Mouse (Mus musculus): ENCODE data around the gene Mia. TPM values are rescaled to one million over a fixed set of nuclear protein-coding genes. Genes with fewer than 3 reads are reported as not detected.

Mia gene
- polyA plus RNA-seq, 1 experiment from 2014 or later = 146 TPM

DNA sequence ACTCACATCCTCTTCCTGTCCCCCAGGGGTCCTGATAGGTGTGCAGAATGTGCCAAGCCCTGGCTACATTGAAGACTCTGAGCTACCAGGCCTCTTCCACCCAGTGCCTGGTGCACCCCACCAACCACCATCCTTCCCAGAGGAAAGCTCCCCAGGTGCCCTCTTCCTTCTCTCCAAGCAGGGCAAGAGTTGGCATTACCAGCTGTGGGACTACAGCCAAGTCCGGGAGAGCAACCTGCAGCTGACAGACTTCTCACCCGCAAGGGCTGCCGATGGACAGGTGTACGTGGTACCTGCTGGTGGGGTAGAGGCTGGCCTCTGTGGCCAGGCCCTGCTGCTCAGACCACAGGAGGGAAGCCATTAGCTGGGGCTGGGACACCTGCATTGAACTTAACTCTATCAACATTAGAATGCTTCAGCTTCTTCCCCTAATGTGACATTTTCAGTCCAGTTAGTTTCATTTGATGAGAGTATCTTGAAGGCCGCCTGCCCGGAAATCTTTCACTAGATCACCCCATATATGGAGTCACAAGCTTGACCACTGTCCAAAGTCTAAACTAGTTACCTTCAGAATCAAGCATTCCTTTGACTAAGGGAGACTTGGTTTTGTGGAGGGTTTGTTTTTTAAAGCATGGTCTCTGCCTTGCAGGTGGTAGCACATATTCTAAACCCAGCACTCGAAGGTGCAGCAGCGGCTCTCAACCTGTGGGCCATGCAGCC, 22.9 kb upstream of the Mia start:
- Histone ChIP-seq H3K4me2 (no peak overlapping the region), H3K4me1 (no peaks in the 10 kb centered on the region), H3K4me3 (no peak overlapping the region), H3K27ac (no peak overlapping the region), H3K36me3 (peaks cover 57% of the 10 kb centered on the region), H3K9ac (no peak overlapping the region), H3K27me3 (no peaks in the 10 kb centered on the region), H3K9me3 (no peaks in the 10 kb centered on the region)
- no peak for ATAC-seq (ENCODE audit: insufficient number of reproducible peaks, low FRiP score, low TSS enrichment, low read depth)
- WGBS = 92% methylated on average over 8 of the region's 8 CpGs

DNA sequence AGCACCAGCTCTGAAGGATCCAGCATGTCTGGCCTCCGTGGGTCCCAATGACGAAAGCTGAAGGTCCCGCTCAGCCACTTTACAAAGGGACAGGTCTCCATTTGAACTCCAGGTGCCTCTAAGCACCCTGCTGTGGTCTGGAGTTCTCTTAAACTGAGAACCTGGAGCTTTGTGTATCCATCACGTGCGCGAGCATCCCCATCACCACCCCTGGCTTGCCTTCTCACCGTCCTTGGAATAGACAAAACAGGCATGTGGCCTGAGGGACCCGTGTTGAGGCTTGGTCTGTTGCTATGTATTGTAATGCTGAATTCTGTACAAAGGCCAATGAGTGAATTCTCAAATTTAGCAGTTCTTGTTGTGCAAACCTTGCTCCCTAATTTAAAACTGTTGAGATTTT, 17.8 kb upstream of the Mia start:
- ATAC-seq (ENCODE audit: insufficient number of reproducible peaks, low FRiP score, low TSS enrichment, low read depth) = no peak
- H3K36me3 ChIP-seq = peaks cover 27% of the 10 kb centered on the region

DNA sequence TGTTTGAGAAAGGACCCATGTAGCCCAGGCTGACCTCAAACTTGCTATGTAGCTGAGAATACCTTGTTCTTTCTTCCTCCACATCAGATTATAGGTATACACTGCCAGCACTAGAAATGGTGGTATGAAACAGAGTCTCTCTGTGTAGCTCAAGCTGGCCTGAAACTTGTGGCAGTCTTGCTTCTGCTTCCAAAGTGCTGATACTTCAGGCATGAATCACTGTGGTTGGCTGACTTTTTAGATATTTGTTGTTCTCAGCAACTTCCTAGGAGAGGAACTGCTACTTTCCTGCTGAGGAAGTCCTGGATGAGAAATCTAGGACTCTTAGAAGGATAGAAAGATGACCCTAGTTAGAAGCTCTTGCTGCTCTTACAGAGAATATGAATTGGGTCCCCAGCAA, 17.4 kb upstream of the Mia start:
- H3K9me3 ChIP-seq = no peaks in the 10 kb centered on the region
- no peak overlapping the region for H3K9ac ChIP-seq
- H3K36me3 ChIP-seq = peaks cover 28% of the 10 kb centered on the region
- H3K27me3 ChIP-seq = no peaks in the 10 kb centered on the region
- H3K4me1 ChIP-seq = peaks cover 19% of the 10 kb centered on the region
- no peak overlapping the region for H3K27ac ChIP-seq
- no peak for ATAC-seq (ENCODE audit: insufficient number of reproducible peaks, low FRiP score, low TSS enrichment, low read depth)
- H3K4me3 ChIP-seq = no peak overlapping the region
- H3K4me2 ChIP-seq = no peak overlapping the region

More for the DNA sequence above, 17.8 kb upstream of the Mia start:
- no peak overlapping the region for H3K27ac ChIP-seq
- H3K4me2 ChIP-seq = no peak overlapping the region
- peaks cover 17% of the 10 kb centered on the region for H3K4me1 ChIP-seq
- H3K9ac ChIP-seq = no peak overlapping the region
- H3K4me3 ChIP-seq = no peak overlapping the region
- H3K9me3 ChIP-seq = no peaks in the 10 kb centered on the region
- WGBS = 95% methylated on average over 8 of the region's 8 CpGs
- H3K27me3 ChIP-seq = no peaks in the 10 kb centered on the region

DNA sequence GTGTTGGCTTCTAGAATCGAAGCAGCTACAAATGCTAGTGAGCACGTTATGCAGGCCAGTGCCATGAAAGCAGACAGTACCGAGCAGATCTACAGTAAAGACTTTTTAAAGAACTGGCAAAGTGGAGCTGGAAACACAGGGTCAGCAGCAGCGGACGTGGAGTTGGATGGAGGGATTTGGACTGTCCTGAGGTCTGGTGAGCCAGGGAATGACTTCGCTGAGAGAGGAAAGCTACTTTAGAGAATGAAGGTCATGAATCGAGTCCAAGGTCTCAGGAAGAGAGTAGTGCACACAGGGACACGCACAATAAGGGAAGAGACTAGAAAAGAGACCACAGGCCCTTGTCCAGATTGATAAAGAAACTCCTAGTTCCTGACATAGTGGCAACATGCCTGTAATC, 16.7 kb upstream of the Mia start:
- no peaks in the 10 kb centered on the region for H3K27me3 ChIP-seq
- no peak overlapping the region for H3K4me2 ChIP-seq
- H3K36me3 ChIP-seq = peaks cover 28% of the 10 kb centered on the region
- 90% methylated on average over 8 of the region's 8 CpGs for WGBS
- H3K27ac ChIP-seq = no peak overlapping the region
- peaks cover 19% of the 10 kb centered on the region for H3K4me1 ChIP-seq
- no peak overlapping the region for H3K9ac ChIP-seq
- no peak for ATAC-seq (ENCODE audit: insufficient number of reproducible peaks, low FRiP score, low TSS enrichment, low read depth)
- H3K4me3 ChIP-seq = no peak overlapping the region
- H3K9me3 ChIP-seq = no peaks in the 10 kb centered on the region

DNA sequence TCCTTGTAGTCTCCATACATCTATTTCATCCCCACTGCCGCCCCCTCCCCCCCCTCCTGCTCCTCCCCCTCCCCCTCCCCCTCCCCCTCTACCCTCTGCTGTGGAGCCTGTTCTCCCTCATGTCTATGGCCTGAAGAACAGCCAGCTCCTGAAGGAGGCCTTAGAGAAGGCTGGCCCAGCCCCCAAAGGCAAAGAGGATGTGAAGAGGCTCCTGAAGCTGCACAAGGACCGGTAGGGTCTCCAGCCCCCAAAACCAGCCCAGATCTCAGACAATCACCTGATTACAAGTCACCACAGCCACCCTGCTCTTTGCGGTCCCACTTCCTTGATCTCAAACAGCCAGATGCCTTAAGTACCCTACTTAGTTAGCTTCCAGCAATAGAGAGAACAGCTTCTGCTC, 16.2 kb upstream of the Mia start:
- WGBS = 82% methylated on average over 3 of the region's 3 CpGs

DNA sequence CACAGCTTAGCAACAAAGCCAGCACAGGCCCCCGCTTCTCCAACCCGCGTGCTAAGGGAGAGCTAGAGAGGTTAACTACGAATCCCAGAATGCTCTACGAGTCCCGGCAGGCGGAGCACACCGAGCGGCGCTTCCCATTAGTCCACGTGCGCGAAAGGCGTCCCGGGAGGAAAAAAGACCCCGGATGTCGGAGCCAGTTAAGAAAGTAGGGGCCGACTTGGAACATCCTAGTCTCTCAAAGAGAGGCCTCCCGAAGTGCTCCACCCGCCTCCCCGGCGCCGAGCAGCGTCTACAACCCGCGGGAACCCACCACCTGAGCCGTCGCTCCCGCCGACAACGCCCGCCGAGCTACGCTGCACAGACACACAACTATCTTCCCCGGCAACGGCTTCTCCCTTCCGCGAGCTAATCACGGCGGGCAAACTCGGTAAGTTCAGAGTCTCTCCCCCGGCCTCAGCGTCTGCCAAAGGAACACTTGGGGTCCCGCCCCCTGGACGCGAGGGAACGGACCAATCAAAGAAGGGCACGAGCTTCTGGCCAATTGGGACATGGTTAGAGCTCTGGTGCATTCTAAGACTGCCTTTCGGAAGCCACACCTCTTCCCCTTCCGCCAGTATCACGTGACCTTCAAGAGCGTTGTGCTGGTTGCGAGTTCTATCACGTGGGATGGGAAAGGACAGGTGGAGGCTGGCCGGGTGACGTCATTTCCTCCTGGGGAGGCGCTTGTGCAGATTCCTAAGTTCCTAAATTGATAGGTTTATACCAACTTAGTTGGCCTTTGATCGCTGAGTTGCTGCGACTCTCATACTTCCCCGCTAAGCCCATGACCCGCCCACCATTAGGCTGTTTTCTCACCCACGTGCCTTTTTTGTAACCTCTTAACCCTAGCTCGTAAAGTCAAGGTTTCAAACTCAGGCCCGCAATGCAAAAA, 15.0 kb upstream of the Mia start, which contains the start of the genes BC024978 and Snrpa:
Gene BC024978, plus strand, starts transcription at position 101 of the 931 bp plus-strand sequence.
Gene Snrpa, minus strand, starts transcription at position 591 of the 931 bp plus-strand sequence.
- Histone ChIP-seq H3K4me2 (peak within 1 kb of the TSS; percentile 62), H3K4me3 (peak within 1 kb of the TSS; percentile 91), H3K9me3 (no peaks in the 10 kb centered on the region), H3K36me3 (peaks cover 33% of the 10 kb centered on the region), H3K9ac (peak within 1 kb of the TSS; percentile 89), H3K4me1 (peaks cover 19% of the 10 kb centered on the region), H3K27me3 (no peaks in the 10 kb centered on the region), H3K27ac (peak within 1 kb of the TSS; percentile 100)
- under 1% methylated on average over 64 of the region's 64 CpGs for WGBS
- peak; percentile 99 for ATAC-seq (ENCODE audit: insufficient number of reproducible peaks, low FRiP score, low TSS enrichment, low read depth)

More for the DNA sequence above, 16.2 kb upstream of the Mia start:
- H3K27ac ChIP-seq = no peak overlapping the region
- no peaks in the 10 kb centered on the region for H3K27me3 ChIP-seq
- H3K9me3 ChIP-seq = no peaks in the 10 kb centered on the region
- ATAC-seq (ENCODE audit: insufficient number of reproducible peaks, low FRiP score, low TSS enrichment, low read depth) = no peak
- H3K9ac ChIP-seq = no peak overlapping the region
- peaks cover 19% of the 10 kb centered on the region for H3K4me1 ChIP-seq
- peaks cover 28% of the 10 kb centered on the region for H3K36me3 ChIP-seq
- no peak overlapping the region for H3K4me2 ChIP-seq
- H3K4me3 ChIP-seq = no peak overlapping the region

DNA sequence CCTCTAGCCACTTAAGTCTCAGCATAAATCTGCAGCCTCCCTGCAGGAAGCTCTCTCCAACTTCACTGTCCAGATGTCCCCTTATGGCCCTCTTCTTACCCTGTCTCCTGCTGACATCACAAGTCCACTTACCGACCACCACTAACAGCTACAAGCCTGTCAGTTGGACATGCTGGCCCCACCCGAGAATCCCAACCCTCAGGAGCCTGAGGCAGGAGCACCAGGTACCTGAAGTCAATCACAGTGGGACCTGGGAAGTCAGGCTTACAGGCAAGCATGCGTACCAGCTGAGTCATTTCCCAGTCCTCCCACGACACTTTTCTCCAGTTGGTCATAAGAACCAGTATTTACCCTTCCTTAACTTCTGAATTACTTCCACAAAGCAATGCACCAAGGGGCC, 12.8 kb upstream of the Mia start:
- Histone ChIP-seq H3K9me3 (no peaks in the 10 kb centered on the region), H3K4me3 (no peak overlapping the region), H3K4me1 (peaks cover 19% of the 10 kb centered on the region), H3K9ac (no peak overlapping the region), H3K27ac (no peak overlapping the region), H3K27me3 (no peaks in the 10 kb centered on the region), H3K36me3 (peaks cover 54% of the 10 kb centered on the region), H3K4me2 (no peak overlapping the region)
- 82% methylated on average over 4 of the region's 4 CpGs for WGBS
- no peak for ATAC-seq (ENCODE audit: insufficient number of reproducible peaks, low FRiP score, low TSS enrichment, low read depth)

DNA sequence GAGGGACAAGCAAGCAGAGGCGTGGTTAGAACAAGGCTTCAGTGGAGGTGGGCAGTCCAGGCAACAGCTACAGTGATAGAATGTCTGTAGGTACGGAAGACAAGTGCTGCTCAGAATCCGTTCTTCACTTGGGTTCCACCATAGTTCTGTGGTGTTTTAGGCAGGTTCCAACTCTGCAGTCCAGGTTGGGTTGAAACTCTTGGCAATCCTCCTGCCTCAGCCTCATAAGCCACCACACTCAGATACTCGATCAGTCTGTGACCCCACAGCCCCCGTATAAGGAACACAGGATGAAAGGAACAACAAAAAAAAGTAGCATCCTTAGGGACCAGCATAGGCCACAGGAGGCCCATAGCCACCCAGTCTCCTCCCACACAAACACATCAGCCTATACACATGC, 11.5 kb upstream of the Mia start:
- Histone ChIP-seq H3K27ac (no peak overlapping the region), H3K4me3 (no peak overlapping the region), H3K27me3 (no peaks in the 10 kb centered on the region), H3K4me1 (peaks cover 19% of the 10 kb centered on the region), H3K9ac (no peak overlapping the region), H3K9me3 (no peaks in the 10 kb centered on the region), H3K36me3 (peaks cover 67% of the 10 kb centered on the region), H3K4me2 (no peak overlapping the region)
- ATAC-seq (ENCODE audit: insufficient number of reproducible peaks, low FRiP score, low TSS enrichment, low read depth) = no peak
- 91% methylated on average over 5 of the region's 5 CpGs for WGBS

DNA sequence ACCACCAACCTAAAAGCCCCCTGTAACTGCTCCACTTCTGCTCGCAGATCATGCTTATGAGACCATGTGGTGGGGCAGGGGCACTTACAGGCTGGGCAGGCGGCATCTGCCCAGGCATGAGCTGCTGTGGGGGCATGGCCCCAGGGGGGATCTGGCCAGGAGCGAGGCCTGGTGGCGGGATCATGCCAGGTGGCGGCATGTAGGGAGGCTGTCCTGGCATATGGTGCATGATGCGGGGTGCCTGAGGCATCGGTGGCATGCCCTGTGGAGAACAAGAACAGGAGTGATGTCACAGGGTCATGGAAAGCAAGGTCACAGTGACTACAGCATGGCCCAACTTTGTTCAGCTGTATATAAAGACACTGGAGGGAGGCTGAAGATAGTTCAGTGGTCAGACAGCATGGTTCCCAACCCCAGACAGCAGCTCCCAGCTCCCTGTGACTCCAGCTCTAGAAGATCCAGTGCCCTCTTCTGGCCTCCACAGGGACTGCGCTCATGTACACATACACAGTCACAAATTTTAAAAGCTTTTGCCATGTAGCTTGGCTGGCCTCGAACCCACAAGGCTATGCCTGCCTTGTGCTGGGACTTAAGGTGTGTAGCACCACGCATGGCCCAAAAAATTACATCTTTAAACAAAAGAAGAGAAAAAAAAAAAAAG, 8.4 kb upstream of the Mia start:
- 97% methylated on average over 10 of the region's 10 CpGs for WGBS
- no peaks in the 10 kb centered on the region for H3K9me3 ChIP-seq

DNA sequence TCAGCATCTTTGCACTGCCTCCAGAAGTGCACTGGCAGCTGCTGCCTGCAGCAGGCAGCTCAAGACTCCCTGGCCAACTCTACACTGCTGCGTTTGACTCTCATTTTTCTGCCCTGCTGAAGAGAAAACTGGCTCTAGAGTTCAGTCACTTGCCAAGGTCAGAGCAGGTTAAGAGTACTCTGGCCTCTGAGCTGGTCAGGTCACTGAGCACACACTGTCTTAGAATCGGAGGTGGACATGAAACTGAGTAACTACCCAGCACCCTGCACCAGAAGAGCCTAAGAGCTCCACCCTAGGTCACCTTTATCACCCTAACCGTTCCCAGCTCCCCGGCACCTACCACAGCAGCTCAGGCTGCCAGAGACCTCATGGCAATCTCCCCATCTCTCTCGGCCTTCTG, 5.0 kb upstream of the Mia start:
- H3K27me3 ChIP-seq = no peaks in the 10 kb centered on the region
- H3K9me3 ChIP-seq = no peaks in the 10 kb centered on the region
- H3K36me3 ChIP-seq = peaks cover 69% of the 10 kb centered on the region

More for the DNA sequence above, 8.4 kb upstream of the Mia start:
- no peak overlapping the region for H3K9ac ChIP-seq
- no peak overlapping the region for H3K4me2 ChIP-seq
- no peak overlapping the region for H3K27ac ChIP-seq
- no peak overlapping the region for H3K4me3 ChIP-seq
- no peaks in the 10 kb centered on the region for H3K27me3 ChIP-seq
- no peak for ATAC-seq (ENCODE audit: insufficient number of reproducible peaks, low FRiP score, low TSS enrichment, low read depth)
- H3K4me1 ChIP-seq = peaks cover 6% of the 10 kb centered on the region
- H3K36me3 ChIP-seq = peaks cover 96% of the 10 kb centered on the region

DNA sequence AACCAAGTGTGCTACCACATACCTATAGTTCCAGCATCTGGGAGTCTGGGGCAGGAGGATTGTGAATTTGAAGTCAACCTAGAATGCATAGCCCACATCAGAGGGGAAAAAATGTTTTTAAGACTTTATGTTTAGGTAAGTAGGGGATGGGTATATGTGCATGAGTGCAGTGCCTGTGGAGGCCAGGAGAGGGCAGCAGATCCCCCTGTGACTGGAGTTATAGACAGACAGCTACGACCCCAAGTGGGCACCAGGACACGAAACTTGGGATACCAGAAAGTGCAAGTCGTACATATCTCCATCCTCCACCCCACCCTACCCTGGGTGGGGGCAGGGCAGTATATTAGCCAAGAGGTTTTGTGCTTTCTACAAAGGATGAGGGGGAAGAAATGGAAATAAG, 4.0 kb upstream of the Mia start:
- 61% methylated on average over 3 of the region's 3 CpGs for WGBS
- Histone ChIP-seq H3K27ac (no peak overlapping the region), H3K4me1 (peaks cover 7% of the 10 kb centered on the region), H3K9ac (no peak overlapping the region), H3K4me3 (no peak overlapping the region), H3K4me2 (no peak overlapping the region), H3K9me3 (no peaks in the 10 kb centered on the region), H3K27me3 (no peaks in the 10 kb centered on the region), H3K36me3 (peaks cover 59% of the 10 kb centered on the region)
- ATAC-seq (ENCODE audit: insufficient number of reproducible peaks, low FRiP score, low TSS enrichment, low read depth) = no peak

More for the DNA sequence above, 5.0 kb upstream of the Mia start:
- H3K9ac ChIP-seq = no peak overlapping the region
- H3K4me2 ChIP-seq = no peak overlapping the region
- H3K4me1 ChIP-seq = peaks cover 6% of the 10 kb centered on the region
- no peak overlapping the region for H3K4me3 ChIP-seq
- 95% methylated on average over 5 of the region's 5 CpGs for WGBS
- no peak for ATAC-seq (ENCODE audit: insufficient number of reproducible peaks, low FRiP score, low TSS enrichment, low read depth)
- H3K27ac ChIP-seq = no peak overlapping the region
